Mouse (Mus musculus) cortical plate, adult 2 months (tissue): Measurements from ENCODE around the gene Tex48. TPM values are rescaled to one million over a fixed set of nuclear protein-coding genes. Genes with fewer than 3 reads are reported as not detected.
A peak's percentile ranks its signal among the peaks of the same experiment; 100 is the strongest.

ENCODE experiments used
- H3K27ac ChIP-seq: fragments of 200-500 bp; 2 replicates; pipeline ENCODE4 v1.5.1; 2012; ENCODE audit warnings: low read length, control low read depth, inconsistent platforms; ENCODE audit not compliant: insufficient read depth
- H3K4me1 ChIP-seq: fragments of 200-500 bp; 2 replicates; pipeline ENCODE4 v1.6.1; 2011; ENCODE audit warnings: low read length; ENCODE audit not compliant: control insufficient read depth, insufficient read depth
- H3K4me3 ChIP-seq: fragments of 200-500 bp; 2 replicates; pipeline ENCODE4 v1.5.1; 2011; ENCODE audit warnings: mild to moderate bottlenecking, low read length, control low read depth; ENCODE audit not compliant: insufficient read depth
- CTCF ChIP-seq: fragments of 200-500 bp; IDR thresholded peaks from 2 replicates; pipeline ENCODE4 v1.5.1; 2011; ENCODE audit warnings: mild to moderate bottlenecking, control low read depth, low read length; ENCODE audit not compliant: insufficient read depth; ENCODE audit errors: extremely low read depth
- POLR2A ChIP-seq: fragments of 200-500 bp; IDR thresholded peaks from 2 replicates; pipeline ENCODE4 v1.6.1; 2011; ENCODE audit warnings: mild to moderate bottlenecking, low read length, control low read depth; ENCODE audit not compliant: insufficient read depth; ENCODE audit errors: extremely low read depth
- polyA plus RNA-seq: library from polyadenylated mRNA; depleted of rRNA; stranded (reverse); fragments of >200 nt; gene quantifications from 2 replicates; pipeline ENCODE4 v1.2.3, GENCODE M21; 2012; rRNA removed

The Tex48 gene
- polyA plus RNA-seq, 1 experiment, result not detected

DNA sequence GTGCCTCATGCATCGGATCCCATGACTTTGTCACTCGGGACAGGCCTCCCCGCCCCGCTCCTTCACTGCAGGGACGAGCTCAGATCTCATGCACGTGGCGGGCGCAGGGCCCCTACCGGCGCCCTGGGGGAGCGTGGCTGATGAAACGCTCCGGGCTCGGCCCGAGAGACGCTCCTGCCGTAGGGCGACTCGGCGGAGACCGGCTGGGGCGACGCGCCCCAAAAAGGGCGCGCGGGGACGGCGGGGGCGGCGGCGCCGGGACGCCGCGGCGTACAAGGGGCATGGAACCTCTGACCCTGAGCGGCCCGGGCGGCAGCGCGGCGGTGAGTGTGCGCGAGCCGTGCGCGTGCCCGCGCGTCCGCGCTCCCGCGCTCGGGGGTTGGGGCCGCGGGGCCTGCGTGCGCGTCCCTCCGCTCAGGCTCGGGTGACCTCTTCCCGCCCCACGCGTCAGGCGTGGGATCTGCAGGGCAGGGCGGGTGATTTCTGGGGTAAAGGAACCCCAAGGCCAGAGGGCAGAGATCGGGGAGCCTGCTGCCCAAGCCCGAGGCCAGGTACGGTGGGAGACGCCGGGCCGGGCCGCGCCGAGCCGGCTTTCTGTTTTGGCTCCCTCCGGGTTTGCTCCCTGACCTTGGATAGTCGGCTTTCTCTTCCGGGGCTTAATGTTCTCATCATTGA, 63.7 kb downstream of the Tex48 start, which contains the start of gene Tmem268:
Gene Tmem268, plus strand, starts transcription at position 375 of the 675 bp plus-strand sequence.
- peaks cover 5% of the 10 kb centered on the region for H3K4me1 ChIP-seq
- peak within 1 kb of the TSS; percentile 75 for H3K4me3 ChIP-seq
- H3K27ac ChIP-seq, result peak within 1 kb of the TSS; percentile 97
- TF ChIP-seq CTCF (no peak), POLR2A (no peak)

DNA sequence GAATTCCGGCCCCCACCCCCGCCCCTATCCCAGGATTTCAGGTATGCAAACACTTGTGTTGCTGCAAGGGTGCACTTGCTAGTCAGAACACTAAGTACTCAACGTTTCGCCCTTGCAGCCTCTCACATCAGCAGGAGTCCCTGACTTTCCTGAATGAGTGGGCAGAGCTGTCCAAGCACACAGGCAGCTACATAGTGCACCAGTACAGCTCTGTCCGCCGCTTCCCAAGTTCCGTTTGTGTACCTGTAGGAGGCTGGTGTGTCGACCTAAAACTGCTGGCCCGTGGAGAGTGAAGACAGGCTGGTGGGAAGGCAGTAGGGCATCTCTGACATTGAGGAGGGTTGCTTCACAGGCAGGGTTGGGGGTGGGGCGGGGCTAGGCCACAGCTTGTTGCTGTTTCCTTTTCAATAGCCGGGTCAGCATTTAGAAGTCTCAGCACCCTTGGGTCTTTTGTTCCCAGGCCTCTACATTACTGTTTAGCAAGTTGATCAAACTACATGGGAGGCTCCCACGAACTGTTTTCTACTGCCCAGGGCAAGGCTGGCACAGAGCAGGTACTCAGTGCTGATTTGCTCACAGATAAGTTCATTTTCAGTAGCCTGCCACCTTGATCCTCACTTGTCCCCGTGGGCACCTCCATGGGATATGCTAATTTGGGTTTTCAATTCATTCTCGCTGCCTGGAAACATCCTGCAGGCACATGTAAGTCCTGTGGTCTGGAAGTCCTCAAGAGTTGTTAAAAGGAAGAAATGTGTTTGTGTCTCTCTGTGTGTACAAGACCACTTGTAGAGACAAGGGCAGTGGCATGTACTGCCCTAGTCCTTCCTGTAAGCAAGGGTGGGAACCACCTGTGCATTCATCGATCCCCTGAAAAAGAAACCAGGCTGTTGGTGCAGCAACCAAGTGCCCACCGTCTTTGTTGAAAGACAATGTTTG, 64.8 kb downstream of the Tex48 start:
- peak overlapping the region; percentile 75; the same call in 1 of the 2 replicates for H3K4me3 ChIP-seq
- no peak for TF ChIP-seq POLR2A
- TF ChIP-seq CTCF, result no peak
- no peak overlapping the region for H3K27ac ChIP-seq
- peaks cover 5% of the 10 kb centered on the region for H3K4me1 ChIP-seq

Other genes with a start within 250 kb of the Tex48 start
- 1.8 and 2.0 TPM in 2 replicates for gene Akna, start 219.1 kb downstream of the Tex48 start, polyA plus RNA-seq
- 56.2 and 57.5 TPM in 2 replicates for gene Whrn, start 126.4 kb downstream of the Tex48 start, polyA plus RNA-seq
- 123 and 124 TPM in 2 replicates for gene Atp6v1g1, start 77.7 kb downstream of the Tex48 start, polyA plus RNA-seq
- gene Tmem268, start 63.6 kb downstream of the Tex48 start, polyA plus RNA-seq, result 11.4 and 13.9 TPM in 2 replicates
- gene Gm11213, start 17.2 kb downstream of the Tex48 start, polyA plus RNA-seq, result not detected in 2 replicates
- not detected in 2 replicates for gene Gm11214, start 41.0 kb upstream of the Tex48 start, polyA plus RNA-seq
- gene Tnfsf15, start 122.7 kb upstream of the Tex48 start, polyA plus RNA-seq, result not detected in 2 replicates
- gene Tnfsf8, start 238.9 kb upstream of the Tex48 start, polyA plus RNA-seq, result 0.02 TPM in 1 of 2 replicates, not detected in the other